Mouse (Mus musculus): ENCODE measurements around the gene Cux2. TPM values are rescaled to one million over a fixed set of nuclear protein-coding genes. Genes with fewer than 3 reads are reported as not detected.

Cux2 gene
- total RNA-seq, 2 experiments from 2014 or later = 1.1 to 1.5 TPM

DNA sequence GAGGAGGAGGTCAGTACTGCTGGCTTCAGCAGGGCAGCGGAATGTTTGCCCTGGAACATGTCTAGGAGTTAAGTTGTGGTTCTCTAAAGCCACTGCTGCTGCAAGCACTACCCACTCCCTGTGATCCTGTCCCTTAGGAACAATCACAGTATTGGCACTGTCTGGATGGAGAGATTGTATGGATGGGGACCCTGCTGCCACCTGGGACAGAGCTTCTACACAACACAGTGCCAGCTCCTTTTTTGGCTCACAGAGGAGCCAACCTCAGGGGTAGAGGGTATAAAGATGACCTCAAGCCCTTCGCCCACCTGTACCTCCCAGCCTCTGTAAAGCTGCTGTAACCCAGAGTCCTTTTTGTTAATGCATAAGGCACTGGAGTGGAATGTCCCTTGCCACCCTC lies 233.3 kb downstream of the Cux2 start:
- DNase-seq = no peak

DNA sequence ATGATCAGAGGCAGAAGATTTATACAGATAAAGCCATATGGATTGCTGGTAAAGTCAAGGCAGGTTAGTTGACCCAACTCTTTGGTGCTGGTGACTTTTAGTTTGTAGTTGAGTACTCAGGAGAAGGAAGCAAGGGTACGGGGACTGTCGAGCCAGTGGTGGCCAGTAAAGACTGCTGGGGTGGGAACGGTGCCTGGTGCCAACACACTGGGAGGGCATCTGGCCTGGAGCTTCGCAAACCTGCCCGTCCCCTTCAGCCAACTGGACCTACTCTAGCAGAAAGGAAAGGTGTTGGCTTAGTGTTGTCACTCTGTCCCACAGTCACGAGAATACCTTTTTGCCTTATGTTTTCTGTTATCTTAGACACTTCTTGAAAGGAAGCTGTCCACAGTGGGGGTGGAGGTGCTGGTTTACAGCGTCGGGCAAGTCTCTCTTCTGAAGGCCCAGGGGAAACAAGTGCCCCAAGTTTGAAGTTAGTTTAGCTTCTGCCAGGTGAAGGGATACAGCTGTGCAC lies 234.0 kb downstream of the Cux2 start:
- DNase-seq = no peak

DNA sequence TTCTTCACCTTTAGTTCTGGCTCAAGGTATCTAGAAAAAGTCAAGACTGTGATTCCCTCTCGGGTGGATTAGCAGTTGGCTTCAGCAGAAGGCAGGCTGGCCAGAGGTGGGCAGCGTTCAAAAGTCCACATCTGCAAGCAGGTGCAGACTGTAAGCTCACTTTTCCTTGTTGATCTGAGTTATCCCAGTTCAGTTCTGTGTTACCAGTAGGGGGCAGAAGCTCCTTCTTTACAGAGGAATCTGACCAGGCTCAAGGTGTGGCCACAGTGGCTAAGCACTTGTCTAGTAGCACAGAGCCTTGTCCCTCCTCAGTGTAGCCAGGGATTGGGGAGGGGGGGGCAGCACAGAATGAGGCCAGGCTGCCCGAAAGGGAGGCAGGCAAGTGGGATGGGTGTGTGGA lies 234.8 kb downstream of the Cux2 start:
- DNase-seq = peak; percentile 55

DNA sequence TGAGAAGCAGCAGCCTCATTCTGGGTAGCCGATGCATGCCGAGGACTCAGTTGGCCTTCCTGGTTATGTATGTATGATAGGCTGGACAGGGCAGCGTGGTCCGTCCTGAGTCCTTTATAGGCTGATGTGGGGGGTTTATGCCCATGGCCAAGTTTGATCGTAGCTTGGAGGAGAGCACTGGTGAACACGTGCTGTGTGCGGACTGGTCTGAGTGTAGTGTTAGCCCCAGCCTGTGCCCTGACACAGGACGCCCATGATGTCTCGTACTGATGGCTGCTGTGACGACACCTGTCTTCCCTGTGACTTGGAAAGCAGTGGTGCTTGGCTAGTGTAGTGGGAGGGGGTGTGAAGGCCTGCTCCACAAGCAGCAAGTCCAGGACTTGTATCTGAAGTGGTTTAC lies 236.2 kb downstream of the Cux2 start:
- no peak for DNase-seq

DNA sequence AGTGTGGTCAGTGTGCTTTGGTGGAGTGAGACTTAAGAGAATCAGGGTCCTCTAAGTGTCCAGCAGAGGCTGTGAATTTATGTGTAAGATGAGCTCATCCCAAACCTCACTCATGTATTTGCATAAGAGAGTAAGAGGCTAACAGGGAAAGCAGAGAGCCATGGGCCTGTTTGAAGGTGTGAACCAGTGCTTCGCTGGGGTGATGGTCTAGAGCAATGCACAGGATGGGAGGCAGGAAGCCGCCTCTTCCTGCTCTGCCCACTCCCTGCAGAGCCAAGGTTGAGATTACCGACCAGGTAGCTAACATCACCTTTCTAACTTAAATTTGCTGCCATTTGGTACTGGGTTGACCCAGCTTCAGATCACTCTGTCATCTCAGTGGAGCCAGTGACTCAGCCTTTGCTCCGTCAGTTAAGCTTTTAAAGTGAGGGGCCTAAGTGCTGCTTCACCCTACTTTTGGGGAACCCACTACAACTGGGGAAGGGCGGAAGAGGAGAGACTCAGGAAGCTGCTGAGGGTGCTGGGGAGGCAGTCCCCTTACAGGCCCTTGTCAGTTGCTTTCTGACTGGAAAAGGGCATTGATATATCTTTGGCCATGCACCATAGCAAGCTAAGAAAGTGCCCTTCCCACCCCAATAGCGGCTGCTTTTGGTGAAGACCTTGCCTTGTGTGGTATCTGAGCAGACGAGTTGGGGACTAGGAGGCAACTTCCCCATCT lies 237.2 kb downstream of the Cux2 start:
- DNase-seq = no peak

DNA sequence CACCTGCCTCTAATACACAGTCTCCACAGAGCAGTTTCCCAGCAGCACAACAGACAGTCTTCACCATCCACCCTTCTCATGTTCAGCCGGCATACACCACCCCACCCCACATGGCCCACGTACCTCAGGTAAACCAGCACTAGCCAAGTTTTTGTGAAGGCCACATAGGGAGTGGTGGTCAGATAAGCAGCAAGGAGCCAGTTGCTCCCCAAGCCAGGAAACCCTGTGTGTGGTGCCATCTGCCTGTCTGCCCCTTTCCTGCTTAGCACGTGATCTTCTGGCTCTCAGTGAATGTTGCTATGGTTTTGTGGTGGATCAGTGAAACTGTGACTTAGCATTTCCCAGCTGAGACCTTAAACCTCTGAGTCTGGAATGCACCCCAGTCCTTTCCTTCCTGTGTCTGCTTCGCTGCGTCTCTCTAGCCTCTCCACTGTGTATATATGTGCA lies 238.4 kb downstream of the Cux2 start:
- DNase-seq = no peak

DNA sequence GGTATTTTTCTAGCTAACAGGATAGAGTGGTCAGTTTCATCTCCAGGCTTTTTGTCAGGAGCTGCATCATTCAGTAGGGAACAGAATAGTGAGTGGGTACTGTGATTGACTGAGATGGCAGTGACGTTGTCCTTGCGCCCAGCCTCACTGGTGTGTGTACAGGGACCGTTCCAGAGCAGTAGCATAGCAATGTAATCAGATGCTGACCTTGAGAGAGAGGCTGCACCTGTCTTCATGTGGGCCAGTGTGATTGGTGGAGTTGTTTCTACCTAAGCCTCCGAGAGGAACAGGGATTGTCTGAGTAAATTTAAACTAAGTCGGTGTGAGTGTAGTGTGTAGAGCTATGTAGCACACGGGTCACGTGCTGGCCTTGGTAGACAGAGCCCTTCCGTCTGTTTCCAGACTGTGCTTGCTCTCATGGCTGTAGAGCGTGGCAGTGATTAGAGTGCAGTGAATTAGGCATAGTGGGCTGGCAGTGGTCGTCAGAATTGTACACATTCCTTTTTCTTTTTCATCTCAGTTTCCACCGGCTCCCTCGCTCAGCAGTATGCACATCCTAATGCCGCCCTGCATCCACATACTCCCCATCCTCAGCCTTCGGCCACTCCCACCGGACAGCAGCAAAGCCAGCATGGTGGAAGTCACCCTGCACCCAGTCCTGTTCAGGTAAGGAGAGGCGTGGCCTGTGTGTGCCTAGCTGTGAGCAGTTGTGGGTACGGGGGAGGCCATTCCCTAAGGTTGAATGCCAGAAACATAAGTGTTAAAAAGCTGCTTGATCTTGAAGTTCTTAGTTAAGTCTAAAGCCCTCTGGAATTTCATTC lies 239.4 kb downstream of the Cux2 start:
- DNase-seq = no peak

DNA sequence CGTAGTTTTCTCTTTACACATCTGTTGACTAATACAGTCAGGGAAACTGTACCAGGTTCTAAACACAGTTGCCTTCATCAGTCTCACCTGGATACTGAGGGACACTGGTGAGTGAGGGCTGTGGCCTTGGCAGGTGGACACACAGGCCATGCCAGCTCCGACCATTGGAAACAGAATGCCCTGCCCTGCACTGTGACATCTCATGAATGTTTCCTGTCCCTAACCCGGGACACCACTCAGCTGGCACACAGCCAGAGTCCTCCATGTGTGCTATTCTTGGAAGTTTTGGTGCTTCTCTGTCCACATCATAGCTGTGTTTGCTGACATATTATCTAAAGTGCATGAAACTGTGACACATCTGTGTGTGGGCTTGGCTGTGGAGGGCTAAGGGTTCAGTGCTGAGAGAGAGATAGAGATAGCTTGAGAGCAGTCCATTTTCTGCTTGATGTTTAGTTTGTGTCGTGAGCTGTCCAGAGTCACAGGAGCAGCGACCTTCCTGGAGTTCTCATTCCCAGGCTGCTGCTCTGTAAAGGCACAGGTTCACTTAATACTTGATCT lies 240.2 kb downstream of the Cux2 start:
- DNase-seq = peak; percentile 60

DNA sequence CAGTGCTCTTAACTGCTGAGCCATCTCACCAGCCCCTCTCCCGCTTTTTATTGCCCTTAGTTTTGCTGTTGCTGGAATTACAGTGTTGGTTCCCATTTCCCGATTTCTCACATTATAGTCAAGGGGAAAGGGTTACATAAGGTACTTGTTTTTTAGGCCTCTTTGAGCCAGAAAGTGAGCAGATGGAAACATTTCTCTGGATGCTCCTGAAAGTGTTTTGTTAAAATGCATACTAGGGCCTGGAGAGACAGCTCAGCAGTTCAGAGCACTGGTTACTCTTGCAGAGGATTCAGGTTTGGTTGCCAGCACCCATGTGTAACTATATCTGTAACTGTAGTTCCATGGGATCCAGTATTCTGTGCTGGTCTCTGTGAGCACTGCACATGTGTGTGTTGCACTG lies 241.7 kb downstream of the Cux2 start:
- DNase-seq = no peak

DNA sequence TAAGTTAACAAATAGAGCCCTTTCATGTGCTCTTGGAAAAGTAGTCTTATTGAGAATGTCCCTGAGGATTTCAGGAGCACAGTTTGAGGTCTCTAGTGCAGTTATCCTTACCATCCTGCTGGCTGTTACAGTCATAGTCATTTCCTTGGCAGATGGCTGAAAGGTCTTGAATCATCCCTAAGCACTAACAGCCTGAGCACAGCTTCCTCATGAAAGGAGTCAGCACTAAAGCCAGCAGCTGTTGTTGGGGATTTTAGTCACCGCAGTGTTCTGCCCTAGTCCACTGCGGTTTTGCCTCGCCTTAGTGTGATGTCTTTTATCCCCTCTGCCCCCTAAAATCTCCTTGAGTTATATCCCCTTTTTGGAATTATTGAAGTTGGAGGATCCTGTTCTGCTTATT lies 242.7 kb downstream of the Cux2 start:
- no peak for DNase-seq

Small RNA genes lying within 50 kb of the gene (microRNA-seq; reads per million reads assigned to microRNA genes)
- gene Mir7031 = 0.25 to 0.64 reads per million in 2 experiments

Other genes starting within 250 kb of the Cux2 start
- gene Sh2b3, start 212.5 kb downstream of the Cux2 start, total RNA-seq (2021) = 10 to 100 TPM; 18.3 to 22.5 TPM
- 1 to 10 TPM; 6.4 to 7.6 TPM for gene Pheta1, start 201.1 kb downstream of the Cux2 start, total RNA-seq (2021)
- 100 to 1,000 TPM; 526 to 721 TPM for gene Myl2, start 50.8 kb upstream of the Cux2 start, total RNA-seq (2021)
- not detected for gene Ccdc63, start 90.7 kb upstream of the Cux2 start, total RNA-seq (2021)
- 100 to 1,000 TPM; 144 to 156 TPM for gene Ppp1cc, start 108.2 kb upstream of the Cux2 start, total RNA-seq (2021)
- 1 to 10 TPM; 4.0 to 4.3 TPM for gene Hvcn1, start 156.7 kb upstream of the Cux2 start, total RNA-seq (2021)
- 1 to 10 TPM; 2.8 to 6.3 TPM for gene Tctn1, start 214.4 kb upstream of the Cux2 start, total RNA-seq (2021)
- gene Pptc7, start 234.3 kb upstream of the Cux2 start, total RNA-seq (2021) = 10 to 100 TPM; 30.0 to 36.1 TPM